Mouse (Mus musculus) forebrain, embryonic 15.5 days (tissue): ENCODE results near the gene Cox7c. TPM values are rescaled to one million over a fixed set of nuclear protein-coding genes. Genes with fewer than 3 reads are reported as not detected.
"Not testable (repeated sequence)": the region's sequence is repeated elsewhere in the genome, so short reads cannot be mapped to it uniquely, and the experiment has no call there.

Source experiments
- ATAC-seq: fragments of 200-750 bp; cut with Nextera tagmentation; replicated peaks from 2 replicates; pipeline ENCODE4 v1.8.0; 2017; ENCODE audit warnings: mild to moderate bottlenecking, moderate TSS enrichment, moderate library complexity
- H3K27ac ChIP-seq: fragments of 300-500 bp; sonication (generic); replicated peaks from 2 replicates; pipeline ENCODE4 v1.5.1; 2015; ENCODE audit warnings: mild to moderate bottlenecking, inconsistent platforms
- H3K27me3 ChIP-seq: fragments of 300-500 bp; sonication (generic); 2 replicates; pipeline ENCODE4 v1.6.1; 2015; ENCODE audit warnings: inconsistent platforms
- H3K36me3 ChIP-seq: fragments of 300-500 bp; sonication (generic); 2 replicates; pipeline ENCODE4 v1.6.1; 2015; ENCODE audit warnings: mild to moderate bottlenecking, inconsistent platforms
- H3K4me1 ChIP-seq: fragments of 300-500 bp; sonication (generic); 2 replicates; pipeline ENCODE4 v1.6.1; 2015; ENCODE audit warnings: inconsistent platforms
- H3K4me2 ChIP-seq: fragments of 300-500 bp; sonication (generic); replicated peaks from 2 replicates; pipeline ENCODE4 v1.6.1; 2015; ENCODE audit warnings: mild to moderate bottlenecking, inconsistent platforms
- H3K4me3 ChIP-seq: fragments of 300-500 bp; sonication (generic); 2 replicates; pipeline ENCODE4 v1.5.1; 2015; ENCODE audit warnings: mild to moderate bottlenecking, inconsistent platforms
- H3K9ac ChIP-seq: fragments of 300-500 bp; sonication (generic); replicated peaks from 2 replicates; pipeline ENCODE4 v1.6.1; 2015; ENCODE audit warnings: mild to moderate bottlenecking, inconsistent platforms
- H3K9me3 ChIP-seq: fragments of 300-500 bp; sonication (generic); 2 replicates; pipeline ENCODE4 v1.6.1; 2016; ENCODE audit warnings: inconsistent platforms
- WGBS: fragments of 180-500 bp; shearing (Covaris S2); methylation state at CpG from one replicate; pipeline ENCODE4 v1.1.7; 2015; ENCODE audit warnings: mixed read lengths; 5-methylcytosine and 5-hydroxymethylcytosine counted together
- polyA plus RNA-seq: library from polyadenylated mRNA; unstranded; fragments of >200 nt; fragmentation: Nextera tagmentation; extraction: Ambion mirVana; gene quantifications from 2 replicates; pipeline ENCODE4 v1.2.1, GENCODE M21; 2015

Gene Cox7c
- 582 and 629 TPM in 2 replicates for polyA plus RNA-seq

DNA sequence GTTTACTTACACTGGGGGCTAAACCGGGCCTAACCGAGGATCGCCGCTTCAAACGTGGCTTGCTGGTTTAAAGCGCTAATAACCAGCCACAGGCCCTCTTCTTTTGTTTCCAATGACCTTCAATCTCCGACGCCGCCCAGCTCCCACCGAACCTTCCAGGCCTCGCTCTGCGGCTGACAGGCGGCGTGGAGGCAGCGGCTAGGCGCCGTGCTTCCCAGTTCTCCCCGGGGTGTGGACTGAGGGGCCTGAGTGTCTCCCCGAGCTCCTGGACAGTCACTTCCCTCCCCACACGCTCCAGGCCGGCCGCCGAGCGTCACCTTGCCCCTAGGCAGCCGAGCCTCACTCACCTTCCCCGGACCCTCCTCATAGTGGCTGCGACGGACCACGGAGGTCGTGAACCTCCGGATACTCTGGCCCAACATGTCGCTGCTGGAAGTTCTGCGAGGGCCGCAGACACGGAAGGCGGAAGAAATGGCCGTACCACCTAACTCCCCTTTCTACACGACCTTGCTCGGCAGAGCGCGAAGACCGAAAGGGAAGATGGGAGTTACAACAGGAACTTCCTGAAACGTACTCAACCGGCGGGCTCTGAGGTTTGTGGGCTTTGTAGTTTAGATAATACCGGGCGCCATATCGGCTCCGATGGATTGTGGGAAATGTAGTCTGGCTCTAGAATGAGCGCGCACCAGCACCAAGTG is at the start of gene Cox7c:
TSS of gene Cox7c (minus strand) at position 651 of the 698 bp plus-strand sequence.
- under 1% methylated on average over 51 of the region's 51 CpGs for WGBS
- H3K4me1 ChIP-seq, result peaks cover 6% of the 10 kb centered on the region; the same call in 1 of the 2 replicates
- H3K36me3 ChIP-seq, result peaks cover 15% of the 10 kb centered on the region
- peak within 1 kb of the TSS; percentile 52 for H3K4me2 ChIP-seq
- ATAC-seq, result peak; percentile 99
- H3K4me3 ChIP-seq, result peak within 1 kb of the TSS; percentile 67
- peak within 1 kb of the TSS; percentile 78 for H3K27ac ChIP-seq
- H3K27me3 ChIP-seq, result no peaks in the 10 kb centered on the region
- H3K9me3 ChIP-seq, result no peaks in the 10 kb centered on the region
- H3K9ac ChIP-seq, result peak within 1 kb of the TSS; percentile 88

GRCm38 (mm10) chr13:86068011-86068724 is 21.5 kb upstream of the Cox7c start:
- 77% methylated on average over 3 of the region's 3 CpGs for WGBS
- no peak overlapping the region for H3K4me2 ChIP-seq
- no peaks in the 10 kb centered on the region for H3K27me3 ChIP-seq
- no peak for ATAC-seq
- H3K9ac ChIP-seq, result no peak overlapping the region
- H3K4me1 ChIP-seq, result no peaks in the 10 kb centered on the region
- H3K9me3 ChIP-seq, result no peaks in the 10 kb centered on the region
- H3K27ac ChIP-seq, result no peak overlapping the region
- H3K4me3 ChIP-seq, result no peak overlapping the region
- H3K36me3 ChIP-seq, result no peaks in the 10 kb centered on the region

- no peaks in the 10 kb centered on the region for H3K36me3 ChIP-seq
- no peaks in the 10 kb centered on the region for H3K9me3 ChIP-seq
- H3K27ac ChIP-seq, result no peak overlapping the region
- no peaks in the 10 kb centered on the region for H3K27me3 ChIP-seq
- no peak overlapping the region for H3K9ac ChIP-seq
- H3K4me2 ChIP-seq, result no peak overlapping the region
- H3K4me3 ChIP-seq, result no peak overlapping the region
- ATAC-seq, result no peak
- H3K4me1 ChIP-seq, result no peaks in the 10 kb centered on the region
Measured at GRCm38 (mm10) chr13:86067508-86067907, 20.8 kb upstream of the Cox7c start.

DNA sequence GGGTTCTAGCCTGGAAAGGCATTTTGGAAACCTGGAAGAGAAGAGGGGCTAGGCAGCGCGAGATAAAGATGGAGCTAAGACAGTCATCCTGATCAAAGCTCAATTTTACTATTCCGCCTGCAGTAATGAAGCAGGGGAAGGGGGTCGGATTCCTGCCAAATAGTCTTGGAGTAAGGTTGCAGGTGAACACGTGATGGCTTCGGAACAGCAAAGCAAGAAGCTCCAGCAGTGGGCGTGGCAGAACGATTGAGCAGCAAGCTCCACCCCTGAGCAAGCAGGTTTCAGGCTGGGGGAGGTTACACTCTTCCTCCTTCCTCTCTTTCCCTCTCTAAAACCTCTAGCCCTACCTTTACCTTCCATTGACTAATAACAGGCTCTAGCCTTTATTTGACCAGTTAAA is 7.4 kb upstream of the Cox7c start:
- WGBS, result 47% methylated on average over 8 of the region's 8 CpGs
- H3K27me3 ChIP-seq, H3K4me2 ChIP-seq, H3K4me3 ChIP-seq, H3K36me3 ChIP-seq, ATAC-seq, H3K27ac ChIP-seq, H3K9ac ChIP-seq, H3K9me3 ChIP-seq, H3K4me1 ChIP-seq: not testable (repeated sequence)

- no peak overlapping the region for H3K4me2 ChIP-seq
- no peak for ATAC-seq
- no peaks in the 10 kb centered on the region for H3K9me3 ChIP-seq
- WGBS, result 72% methylated on average over 7 of the region's 7 CpGs
- H3K27me3 ChIP-seq, result no peaks in the 10 kb centered on the region
- H3K4me3 ChIP-seq, result no peak overlapping the region
- no peaks in the 10 kb centered on the region for H3K36me3 ChIP-seq
- H3K4me1 ChIP-seq, result no peaks in the 10 kb centered on the region
- H3K9ac ChIP-seq, result no peak overlapping the region
- no peak overlapping the region for H3K27ac ChIP-seq
Measured at GRCm38 (mm10) chr13:86004907-86005675, 41.6 kb downstream of the Cox7c start.
